Mouse (Mus musculus) mouse embryonic stem cell (cell line): Measurements from ENCODE around the gene Man1a.

Experiments used
- in situ Hi-C, 2 experiments: fragments of 300-500 bp; cut with MboI; formaldehyde crosslinking; loops; 1 replicate in 1 of 2; 3 replicates in 1 of 2; pipeline ENCODE4 v1.14.3; 2019 to 2020; ENCODE audit warnings: low sequenced_read_pairs in 2 of 2, low pct_unique_long_range_greater_than_20kb in 1 of 2, mixed read lengths in 1 of 2; ENCODE audit not compliant: unreplicated experiment in 1 of 2

Man1a gene

DNA sequence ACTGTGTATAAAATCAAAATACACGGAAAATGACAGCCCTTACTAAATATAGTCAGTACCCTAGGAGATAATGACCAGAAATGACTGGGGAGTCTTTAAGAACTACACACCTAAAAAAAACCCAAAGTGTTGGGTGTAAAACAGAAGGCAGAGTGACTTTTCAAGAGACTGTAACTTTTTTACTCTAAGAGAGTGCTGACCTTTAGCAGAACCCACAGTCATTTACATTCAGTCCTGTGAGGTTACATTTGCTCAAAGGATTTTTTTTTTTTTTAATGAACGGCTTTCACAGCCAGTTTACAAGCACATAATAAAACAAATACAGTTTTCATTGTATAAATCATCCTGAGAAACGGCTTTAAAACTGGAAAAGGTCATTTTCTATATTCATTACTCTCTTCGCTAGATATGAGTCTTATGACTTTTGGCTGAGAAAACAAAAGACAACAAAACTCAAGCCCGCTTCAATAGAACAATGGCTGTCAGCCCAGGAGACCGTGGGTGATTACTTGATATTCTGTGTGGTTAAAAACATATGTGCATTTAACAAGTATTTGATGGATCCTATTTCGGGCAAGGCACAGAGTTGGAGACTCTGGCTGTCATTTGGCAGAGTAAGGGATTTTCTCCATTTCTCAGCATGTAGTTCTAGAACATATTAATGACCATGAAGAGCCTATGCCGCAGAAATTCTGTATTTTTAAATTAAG lies 12.7 kb downstream of the Man1a start:
- in situ Hi-C loops = no loop called here

DNA sequence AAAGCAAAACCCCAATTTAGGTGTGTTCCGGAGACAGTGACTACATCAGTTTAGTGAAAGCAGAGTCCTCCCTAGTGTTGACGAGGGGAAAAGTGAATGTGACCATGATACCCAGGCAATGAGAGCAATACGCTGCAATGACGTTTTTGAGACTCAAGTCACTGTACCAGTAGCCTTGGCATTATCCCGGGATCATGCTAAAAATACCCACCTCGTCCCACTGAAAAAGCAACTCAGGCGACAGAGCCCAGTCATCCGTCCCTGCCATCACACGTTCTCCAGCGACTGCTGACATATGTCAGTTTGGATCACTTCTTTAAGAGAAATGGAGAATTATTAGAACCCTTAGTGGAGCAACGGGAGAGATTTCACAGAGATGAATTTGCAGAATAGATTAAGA lies 13.6 kb downstream of the Man1a start:
- in situ Hi-C loops = no loop called here

DNA sequence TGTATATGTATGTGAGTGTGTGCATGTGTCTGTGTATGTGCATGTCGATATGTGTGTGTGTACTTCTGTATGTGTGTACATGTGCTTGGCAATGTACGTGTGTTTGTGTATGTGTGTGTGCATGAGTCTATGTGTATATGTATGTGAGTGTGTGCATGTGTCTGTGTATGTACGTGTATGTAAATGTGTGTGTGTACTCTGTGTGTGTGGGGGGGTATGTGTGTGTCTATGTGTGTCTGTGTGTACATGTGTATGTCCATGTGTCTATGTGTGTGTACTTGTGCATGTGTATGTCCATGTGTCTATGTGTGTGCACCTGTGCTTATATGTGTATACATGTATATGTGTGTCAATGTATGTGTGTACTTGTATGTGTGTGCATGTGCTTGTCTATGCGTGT lies 15.2 kb downstream of the Man1a start:
- in situ Hi-C loops = no loop called here

DNA sequence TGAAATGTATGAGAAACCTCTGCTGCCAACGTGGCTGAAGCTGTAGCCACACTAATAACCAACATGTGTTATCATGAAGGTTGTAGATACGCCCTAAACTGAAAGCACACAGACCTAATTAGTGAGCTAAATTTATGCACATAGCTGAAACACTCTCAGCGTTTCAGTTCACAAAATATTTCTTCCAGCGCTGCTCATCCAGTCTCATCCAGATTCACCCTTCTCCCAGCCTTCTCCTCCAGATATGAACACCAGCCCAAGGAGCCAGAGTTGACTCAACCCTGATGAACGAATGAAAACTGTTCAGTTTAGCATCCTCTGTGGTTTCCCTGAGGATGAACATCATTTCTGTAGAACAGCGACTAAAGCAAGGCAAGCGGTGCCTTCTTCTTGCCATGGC lies 15.8 kb downstream of the Man1a start:
- in situ Hi-C loops = no loop called here

DNA sequence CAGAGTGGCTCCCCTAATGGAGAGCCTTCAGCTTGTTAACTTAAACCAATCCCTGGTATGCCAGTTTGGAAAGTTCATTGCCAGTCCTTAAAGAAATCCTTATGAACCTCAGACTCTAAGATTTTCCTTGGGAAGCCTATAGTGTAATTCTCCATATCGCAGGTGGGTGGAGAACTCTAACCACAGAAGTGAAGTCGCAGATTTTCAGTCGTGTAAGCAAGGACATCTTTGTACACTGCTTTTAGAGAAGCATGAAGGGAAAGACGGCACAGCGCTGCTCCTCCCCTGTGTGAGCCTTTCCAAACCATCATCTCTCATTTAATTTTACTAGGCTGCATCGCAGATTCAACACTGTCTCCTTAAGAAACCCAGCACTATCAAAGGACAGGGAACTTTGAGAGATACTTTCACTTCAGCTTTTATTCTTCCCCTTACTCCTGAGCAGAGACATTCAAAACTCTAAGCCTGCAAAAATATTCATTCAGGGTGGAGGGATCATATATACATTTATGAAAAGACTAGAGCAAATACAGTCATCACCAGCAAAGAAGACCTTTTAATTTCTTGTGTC lies 16.6 kb downstream of the Man1a start:
- in situ Hi-C loops = no loop called here

DNA sequence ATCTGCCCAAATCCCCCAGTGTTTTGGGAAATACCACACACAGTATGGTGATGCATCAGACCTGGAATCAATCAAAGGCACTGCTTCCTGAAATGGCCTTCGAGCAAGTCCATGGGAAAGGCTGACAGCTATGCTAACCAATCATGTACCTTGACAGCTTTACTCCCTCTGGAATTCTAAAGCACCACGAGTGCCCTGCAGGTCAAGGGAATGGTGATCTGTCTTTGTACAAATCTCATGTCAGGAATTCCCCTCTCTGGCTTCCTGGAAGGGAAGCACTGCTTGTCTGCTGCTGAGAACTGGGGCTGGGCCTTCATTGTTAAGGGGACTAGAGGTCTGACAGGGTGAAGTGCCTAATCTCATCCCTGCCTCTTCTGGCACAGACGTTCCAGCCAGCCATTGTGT lies 17.3 kb downstream of the Man1a start:
- in situ Hi-C loops = no loop called here

DNA sequence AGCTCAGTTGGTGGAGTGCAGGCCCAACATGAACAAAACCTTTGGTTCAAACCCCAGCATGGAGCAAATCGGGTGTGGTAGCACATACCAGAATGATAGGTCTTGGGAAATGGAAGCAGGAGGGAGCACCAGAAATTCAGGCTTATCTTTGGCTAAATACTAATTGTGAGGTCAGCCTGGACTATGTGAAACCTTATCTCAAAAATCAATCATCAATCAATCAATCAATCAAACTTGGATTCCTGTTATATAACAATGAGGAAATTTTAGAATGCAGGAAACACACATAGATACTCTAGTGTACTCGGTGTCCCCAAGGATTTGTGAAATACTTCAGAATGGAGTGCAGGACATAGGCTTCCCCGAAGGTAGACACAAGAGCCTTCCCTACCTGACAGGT lies 17.8 kb downstream of the Man1a start:
- in situ Hi-C loops = no loop called here

DNA sequence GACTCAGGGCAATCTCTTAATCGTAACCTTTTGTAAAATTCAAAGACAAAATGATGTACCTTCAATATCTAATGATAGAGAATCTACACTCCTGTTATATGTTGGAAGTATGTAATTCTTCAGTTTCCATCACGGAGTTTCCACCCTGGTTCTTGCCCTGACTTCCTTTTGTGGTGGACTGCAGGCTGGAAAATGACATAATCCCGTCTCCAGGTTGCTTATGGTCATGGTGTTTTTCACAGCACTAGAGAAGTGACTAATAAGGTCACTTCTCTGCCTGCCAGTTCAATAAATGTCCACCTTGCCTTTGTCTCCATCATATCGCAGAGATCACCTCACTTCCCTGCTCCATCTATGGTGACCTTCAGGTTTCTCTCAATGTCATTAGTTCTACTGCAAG lies 22.2 kb downstream of the Man1a start:
- in situ Hi-C loops = no loop called here

DNA sequence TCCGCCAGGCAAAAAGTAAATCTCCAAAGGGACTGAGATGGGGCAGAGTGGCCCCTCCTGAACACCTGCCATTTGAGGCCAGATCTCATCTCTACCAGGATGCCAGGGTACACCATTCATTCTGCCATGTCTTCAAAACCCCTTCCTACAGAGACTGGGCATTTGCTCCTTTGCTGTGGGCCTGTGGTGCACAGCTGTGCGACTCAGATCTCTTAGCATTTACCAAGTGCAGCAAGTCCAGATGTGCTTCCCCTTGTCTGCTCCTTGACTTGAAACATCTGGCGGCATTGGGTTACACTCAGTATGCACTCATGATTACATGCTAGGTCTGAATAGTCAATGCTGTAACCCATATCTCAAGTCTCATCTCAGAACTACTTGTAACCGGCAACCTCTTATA lies 28.5 kb downstream of the Man1a start:
- in situ Hi-C loops = no loop called here

DNA sequence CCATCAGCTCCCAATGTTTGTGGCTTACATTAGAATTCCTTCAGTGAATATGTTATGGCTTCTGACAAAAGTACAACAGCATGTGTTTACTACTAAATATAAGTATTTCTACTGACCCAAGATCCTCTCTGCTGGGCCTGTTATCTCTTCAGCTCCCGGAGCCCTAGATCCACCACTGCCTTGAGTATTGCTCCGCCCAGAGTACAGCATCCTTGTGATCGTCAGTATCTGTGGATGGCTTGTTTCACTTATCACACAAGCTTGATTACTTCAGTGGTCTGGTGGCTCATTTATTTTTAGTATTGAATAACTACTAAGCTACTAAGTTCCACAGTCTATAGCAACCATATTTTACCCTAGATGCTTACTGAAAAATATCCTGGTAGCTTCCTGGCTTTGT lies 33.1 kb downstream of the Man1a start:
- in situ Hi-C loops = no loop called here

DNA sequence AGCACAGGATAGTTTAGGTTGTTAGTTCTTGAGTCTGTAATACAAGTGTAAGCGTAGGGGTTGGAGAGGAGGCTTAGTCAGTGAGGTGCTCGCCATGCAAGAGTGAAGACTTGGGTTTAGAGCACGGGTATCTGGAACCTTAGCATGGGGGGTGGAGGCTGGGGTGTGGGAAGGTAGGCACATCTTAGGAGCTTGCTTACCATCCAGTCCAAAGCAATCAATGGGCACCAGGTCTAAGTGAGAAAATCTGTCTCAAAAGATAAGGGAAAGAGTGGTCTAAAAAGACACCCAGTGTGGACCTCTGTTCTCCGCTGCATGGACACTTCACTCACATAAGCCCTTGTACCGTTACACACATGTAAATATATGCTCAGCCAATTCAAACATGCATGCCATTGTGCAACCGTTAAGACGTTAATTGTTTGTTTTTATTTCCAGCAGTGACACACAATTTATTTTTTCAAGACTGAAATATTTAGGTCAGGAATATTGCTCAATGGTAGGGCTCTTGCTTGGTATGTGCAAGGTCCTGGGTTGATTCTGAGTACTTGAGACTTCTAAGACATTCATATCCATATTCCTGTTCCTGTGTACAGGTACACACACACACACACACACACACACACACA lies 34.1 kb downstream of the Man1a start:
- in situ Hi-C loops = no loop called here

DNA sequence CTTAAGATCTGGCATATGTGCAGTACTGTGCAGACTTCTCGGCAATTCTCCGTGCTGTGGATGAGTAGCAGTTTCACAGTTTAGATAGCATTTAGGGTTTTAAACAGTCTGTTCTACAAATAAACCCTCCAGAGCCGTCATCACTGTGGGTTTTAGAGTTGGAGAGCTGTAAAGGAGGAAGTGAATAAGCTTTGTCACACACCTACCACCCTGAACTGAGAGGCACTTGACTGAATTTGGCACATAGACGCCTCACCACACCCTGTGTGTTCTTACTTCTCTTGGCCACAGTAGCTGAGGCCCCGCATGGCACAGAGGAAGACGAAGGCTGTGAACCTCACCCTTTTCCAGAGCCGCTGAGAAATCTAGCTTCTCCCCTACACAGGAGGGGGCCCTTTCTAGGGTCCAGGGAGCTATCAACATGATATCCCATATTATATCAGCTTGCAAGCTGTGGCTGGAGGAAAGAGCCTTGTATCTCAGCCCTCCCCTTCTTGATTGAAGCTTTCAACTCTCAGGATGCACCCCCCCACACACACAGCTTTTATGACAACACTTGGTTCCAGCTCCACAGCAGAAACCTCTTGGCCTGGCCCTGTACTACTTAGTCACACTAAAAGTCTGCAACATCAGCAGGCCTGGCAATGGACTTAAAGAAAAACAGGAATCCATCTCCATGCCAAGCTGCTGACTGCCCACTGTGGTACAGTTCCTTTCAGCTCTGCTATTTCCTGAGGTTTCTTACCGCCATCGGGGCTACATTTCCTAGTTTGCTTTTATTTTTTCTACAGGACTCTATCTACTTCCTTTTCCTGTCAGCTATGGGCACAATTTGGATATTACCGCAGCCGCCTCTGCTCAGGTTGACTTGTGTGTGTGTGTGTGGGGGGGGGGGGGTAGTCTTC lies 35.9 kb downstream of the Man1a start:
- in situ Hi-C loops = no loop called here

DNA sequence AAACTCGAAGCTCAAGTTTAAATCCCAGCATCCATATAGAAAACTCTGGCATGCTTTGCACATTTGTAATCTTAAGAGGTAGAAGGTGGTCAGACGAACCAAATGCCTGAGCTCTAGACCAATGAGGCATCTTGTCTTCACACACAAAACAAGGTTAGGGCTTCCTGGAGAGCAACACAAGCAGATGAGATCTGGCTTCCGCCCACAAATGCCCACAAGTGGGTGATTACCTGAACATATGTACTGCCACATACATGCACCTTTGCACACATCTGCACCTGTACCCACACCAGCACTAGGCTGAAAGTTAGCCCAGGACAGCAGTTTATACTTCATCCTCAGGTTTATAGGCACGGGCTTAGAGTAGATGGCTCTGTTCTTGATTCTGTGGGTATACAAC lies 36.7 kb downstream of the Man1a start:
- in situ Hi-C loops = no loop called here

DNA sequence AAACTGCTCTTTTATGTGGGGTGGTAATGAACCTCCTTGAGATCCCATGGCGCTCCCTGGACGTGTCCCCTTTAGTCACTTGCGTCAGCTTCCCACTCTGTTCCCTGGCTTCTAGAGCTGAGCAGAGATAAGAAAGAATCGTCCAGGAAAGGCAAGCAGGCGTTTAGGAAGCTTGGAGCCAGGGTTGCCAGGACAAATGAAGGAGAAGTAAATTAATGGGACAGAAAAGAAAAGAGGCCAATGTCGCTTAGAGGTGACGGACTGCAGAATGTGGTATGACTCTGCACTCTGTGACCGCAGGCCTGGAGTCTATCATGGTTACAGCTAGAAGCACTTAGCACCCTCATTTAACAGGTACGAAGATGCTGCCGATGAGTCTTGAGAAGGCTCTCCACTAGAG lies 37.7 kb downstream of the Man1a start:
- in situ Hi-C loops = no loop called here

DNA sequence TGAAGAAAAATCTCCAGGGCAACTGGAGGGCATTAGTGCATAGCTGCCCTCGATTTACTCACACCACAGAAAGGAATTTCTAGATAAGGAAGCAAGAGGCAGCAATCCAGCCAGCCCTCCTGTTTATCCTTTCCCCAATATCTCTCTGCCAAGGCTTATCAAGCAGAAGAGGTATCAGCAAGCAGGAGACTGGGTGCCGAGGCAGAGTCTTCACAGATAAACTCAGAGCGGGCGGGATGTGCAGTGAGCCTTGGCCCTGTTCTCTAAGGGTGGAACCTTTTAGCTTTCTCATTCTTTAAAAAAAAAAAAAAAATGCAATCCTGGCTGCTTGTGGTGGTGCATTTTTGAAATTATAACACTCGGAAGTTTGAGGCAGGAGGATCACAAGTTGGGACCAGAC lies 38.2 kb downstream of the Man1a start:
- in situ Hi-C loops = no loop called here

DNA sequence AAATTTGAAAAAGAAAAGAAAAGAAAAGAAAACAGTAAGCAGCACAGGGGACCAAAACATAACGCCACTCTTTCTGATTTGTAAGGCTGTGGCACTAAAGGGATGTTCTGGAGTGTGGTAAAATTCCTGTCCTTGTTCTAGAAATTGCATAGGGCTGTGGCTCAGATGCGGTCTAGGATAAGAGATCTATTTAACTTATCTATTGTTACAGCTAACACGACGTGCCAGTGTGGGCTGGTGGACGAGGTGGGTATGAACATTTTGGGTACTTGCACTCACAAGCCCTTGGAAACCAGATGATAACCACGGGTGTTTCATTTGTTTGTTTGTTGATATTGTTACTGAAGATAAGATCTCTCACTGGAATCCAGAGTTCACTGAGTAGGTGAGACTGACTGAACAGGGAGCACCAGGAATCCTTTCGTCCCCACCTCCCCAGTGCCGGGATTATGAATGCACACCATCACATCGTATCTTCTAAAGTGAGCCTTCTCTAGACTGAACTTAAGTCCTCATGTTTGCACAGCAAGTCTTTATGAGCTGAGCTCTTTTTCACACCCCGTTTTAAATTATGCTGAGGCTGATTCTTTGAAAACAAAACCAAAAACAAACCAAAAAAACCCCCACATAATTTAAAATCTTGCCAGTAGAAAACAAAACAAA lies 38.9 kb downstream of the Man1a start:
- in situ Hi-C loops = no loop called here

DNA sequence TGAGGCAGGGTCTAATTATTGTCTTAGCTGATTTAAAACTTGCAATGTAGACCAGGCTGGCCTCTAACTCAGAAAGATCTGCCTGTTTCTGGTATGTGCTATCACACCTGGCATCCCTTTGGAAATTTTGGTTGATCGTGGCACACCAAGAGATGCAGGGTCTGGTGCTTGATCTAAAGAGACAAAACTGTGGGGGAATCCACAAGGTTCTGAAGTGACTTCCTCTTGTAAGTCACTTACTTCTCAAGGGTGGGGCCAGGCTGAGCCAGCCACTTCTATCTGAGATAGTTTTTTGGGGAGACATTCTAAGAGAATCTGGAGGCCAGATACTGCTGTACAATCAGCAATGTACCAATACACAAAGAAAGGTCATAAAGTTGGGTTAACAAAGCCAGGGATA lies 40.8 kb downstream of the Man1a start:
- in situ Hi-C loops = no loop called here

DNA sequence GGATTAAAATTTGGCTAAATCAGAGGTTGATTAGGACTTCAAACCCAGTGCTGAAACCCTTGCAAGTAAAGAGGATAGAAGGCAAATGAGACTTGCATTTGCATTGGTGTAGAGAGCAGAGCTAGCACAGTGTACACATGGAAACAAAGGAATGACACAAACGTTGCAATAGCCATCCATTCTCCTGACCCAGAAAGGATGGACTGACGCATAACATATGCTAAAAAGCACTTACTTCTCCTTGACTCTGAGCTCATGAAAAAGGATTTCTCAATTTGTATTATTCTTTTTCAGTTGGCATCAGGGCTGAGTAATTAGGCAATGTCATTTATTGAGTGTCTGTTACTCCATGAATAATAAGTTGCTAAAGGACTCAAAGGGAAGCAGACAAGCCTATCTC lies 41.6 kb downstream of the Man1a start:
- in situ Hi-C loops = no loop called here
